Mouse (Mus musculus) left cerebral cortex, postnatal 25 days (tissue): ENCODE measurements around the gene Arhgef3. TPM values are rescaled to one million over a fixed set of nuclear protein-coding genes. Genes with fewer than 3 reads are reported as not detected.
A peak's percentile ranks its signal among the peaks of the same experiment; 100 is the strongest.

Source experiments
- DNase-seq, 2 experiments: peaks; one replicate each; pipeline ENCODE4 v3.0.0; 2022; ENCODE audit warnings: low spot score in 2 of 2, mixed read lengths in 1 of 2
- intact Hi-C: fragments of 180-260 bp; cut with DNase I; formaldehyde crosslinking; loops from one replicate; pipeline ENCODE4 v1.15.1; 2025
- total RNA-seq, 2 experiments: library from RNA; stranded (reverse); gene quantifications; 2 replicates each; pipeline ENCODE4 v1.2.3; 2021

Arhgef3 gene
- total RNA-seq, 2 experiments from 2014 or later = 61.9 to 62.2 TPM

DNA sequence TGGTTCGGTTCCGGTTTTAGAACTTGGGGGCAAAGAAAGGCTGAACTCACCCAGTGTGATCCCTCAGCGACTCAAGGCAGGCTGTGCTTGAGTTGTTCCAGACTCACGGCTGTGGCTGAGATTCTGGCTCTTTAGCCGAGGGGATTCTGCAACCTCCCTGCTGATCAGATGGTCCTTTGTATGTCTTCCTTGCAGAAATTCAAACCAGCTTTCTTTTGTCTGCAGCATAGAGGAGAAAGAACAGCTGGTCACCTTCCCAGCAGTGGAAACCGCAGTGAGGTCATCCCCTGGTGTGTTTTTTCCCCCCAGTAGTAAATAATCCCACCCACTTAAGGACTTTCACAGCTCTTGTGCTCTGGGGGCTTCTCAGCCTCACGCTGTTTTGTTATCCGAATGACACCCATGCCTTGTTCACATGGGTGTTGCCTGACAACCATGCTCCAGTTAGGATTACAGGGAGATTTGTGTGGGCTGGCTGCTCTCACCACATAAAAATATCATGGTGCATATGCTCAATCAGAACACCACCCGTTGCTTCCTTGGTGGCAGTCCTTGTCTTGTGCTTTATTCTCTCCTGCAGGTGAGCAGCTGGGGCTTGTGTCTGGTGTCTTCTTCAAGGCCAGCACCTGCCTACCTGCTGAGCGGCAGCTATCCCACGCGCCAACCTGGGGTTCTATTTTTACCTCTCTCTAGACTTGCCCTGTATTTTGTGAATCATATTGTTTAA lies 8.8 kb upstream of the Arhgef3 start:
- intact Hi-C loops = loop anchor here (1.0 to 10.0 kb wide), 2 partner anchors 163 to 309 kb away; no protein-coding TSS in a partner anchor
- peak; percentile 53 to 81 for DNase-seq

DNA sequence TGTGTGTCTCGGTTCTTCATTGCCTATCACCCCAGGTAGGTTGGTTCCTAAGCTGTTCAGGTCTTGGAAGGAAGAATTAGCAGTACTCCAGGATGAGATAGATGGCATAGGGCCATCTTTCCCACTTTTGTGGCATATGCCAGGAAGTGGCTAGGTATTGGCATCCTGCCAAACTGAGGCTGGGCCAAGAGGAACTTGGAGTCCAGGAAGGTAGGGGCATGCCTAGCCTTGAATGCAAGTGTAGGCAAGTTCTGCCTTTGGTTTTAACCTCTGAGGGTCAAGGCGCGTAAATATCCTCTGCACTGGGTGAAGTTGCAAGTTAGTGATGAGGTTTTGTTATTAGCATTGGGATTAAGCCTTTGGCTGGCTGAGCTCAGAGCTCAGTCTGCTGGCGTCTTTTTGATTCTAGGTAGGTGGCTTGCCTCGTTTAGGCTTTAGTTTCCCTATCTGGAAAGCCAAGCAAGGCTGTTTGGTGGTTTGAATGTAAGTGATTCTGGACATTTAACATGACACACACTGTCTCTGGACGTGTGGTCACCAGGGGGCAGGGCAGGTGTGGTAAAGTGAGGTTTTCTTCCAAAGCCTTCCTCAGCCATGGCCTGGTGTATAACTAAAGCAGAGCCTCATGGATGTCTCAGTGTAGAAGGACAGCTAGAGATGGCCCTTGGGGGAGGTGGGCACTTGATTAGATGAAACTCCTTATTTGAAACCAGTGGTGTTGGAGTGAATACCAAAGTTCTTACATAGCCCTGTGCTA lies 5.8 kb upstream of the Arhgef3 start:
- no peak for DNase-seq
- intact Hi-C loops = loop anchor here (1.0 to 10.0 kb wide), 2 partner anchors 74 to 306 kb away; no protein-coding TSS in a partner anchor

DNA sequence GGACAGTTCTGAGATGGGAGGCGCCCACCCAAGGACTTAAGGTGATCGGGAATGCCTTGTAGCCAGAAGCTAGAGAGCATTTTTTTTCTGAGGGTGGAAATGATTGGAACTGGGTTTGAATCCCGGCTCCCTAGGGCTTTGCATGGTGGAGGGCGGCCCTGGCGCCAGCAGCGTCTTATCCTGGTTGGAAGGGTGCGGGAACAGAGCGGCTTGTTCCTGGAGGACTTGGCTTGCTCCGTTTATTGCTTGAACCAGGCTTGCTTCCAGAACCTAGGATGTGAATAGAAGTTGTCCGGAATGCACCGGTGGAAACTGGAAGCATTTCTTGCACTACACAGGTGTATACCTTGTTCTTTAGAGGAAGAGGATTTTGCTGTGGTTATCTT lies 569 bp downstream of the Arhgef3 start:
- no peak for DNase-seq
- intact Hi-C loops = no loop called here

DNA sequence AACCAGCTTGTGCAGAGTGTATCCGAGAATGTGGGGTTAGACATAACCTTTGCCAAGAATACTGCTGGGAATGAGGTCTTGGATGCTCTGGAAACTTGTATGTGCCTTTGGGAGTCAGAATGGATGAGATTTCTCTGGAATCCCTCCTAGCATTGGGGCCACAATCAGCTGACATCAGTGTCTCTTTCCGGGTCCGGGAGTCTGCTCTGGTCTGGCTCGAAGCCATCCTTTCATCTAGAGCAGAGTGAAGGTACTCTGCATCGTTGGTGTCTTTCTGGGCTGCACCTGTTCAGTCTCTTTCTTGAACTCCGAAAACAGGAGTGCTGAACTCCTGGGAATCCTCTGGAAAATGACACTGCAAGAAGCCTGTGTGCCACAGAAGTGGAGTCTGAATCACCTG lies 1.3 kb downstream of the Arhgef3 start:
- DNase-seq = no peak
- intact Hi-C loops = no loop called here

DNA sequence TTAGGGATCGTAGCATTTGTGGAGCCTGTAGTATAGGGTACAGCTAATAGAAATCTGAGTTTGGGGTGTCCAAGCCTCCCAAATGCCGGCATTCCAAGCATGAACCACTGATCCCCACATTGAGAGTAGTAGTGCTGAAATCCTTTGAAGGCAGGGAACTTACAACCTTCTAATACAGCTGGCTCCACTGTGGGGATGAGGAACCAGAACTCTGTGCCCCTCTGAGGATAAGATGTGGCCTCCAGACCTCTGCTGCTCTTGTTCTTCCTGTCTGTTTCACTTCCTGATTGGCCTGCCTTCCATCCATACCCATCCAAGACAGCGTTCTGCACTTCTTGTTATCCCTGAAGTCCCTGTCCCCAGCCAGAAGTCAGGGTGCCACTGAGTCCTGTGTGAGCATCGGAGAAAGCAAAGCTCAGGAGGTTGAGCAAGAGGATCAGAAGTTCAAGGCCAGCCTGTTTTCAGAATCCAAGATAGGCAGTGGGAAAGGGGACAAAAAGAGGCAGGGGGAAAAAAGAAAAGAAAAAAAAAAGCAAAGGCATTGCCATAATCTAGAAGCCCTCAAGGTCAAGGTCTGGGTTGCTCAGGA lies 2.0 kb downstream of the Arhgef3 start:
- intact Hi-C loops = no loop called here
- no peak for DNase-seq

DNA sequence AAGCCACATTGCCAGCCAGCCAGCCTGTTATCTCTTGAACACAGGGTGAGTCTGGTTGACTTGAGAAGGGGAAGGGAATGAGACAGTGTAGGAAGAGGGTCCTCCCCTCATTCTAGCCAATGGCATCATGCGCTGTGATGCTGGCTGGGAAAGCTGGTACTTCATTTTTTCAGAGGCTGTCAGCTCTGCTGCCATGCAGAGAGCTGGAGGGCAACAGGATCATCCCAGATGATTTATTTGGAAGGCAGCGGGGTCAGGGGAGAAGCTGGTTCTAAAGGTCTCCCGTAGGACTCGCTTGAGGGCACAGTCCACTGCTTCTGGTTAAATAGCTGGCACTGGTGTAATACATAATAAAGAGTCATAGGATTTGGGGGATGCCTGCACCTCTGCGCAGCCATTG lies 3.8 kb downstream of the Arhgef3 start:
- DNase-seq = no peak
- intact Hi-C loops = no loop called here

DNA sequence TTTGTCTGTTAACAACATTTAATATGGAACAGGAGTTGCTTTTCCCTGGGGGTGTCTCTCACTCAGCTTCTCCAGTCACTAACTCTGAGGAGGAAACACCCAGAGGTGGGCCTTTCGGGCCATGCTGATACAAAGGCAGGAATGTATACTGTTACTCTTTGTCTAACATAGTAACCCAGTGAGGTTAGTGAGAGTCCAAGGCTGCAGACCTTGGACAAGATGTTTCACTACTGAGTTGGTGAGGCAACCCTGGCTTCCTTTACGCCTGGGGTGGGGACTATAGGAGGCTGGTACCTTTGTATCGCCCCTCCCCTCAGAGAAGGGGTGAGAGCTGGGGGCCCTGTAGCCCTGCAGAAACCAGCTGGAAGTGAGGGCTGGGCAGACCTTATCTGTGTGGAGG lies 7.9 kb downstream of the Arhgef3 start:
- intact Hi-C loops = no loop called here
- no peak for DNase-seq

DNA sequence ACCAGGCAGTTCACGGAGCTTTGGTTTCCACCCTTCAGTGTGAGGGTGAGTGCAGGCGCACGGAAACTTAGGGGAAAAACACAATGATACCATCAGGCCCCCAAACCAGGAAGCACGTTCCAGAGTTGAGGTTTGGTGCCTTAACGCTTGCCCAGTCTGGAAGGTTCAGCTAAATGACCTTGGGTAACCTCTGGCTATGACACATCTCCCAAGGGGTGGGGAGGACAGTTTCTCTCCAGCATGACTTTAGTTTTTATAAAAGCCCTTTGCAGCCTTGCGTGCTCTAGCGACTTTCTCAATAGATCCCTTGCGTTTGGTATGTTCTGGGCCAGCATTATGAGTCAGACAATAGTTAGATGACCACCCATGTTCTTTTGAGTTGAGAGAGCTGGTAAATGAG lies 8.8 kb downstream of the Arhgef3 start:
- no peak for DNase-seq
- intact Hi-C loops = no loop called here

DNA sequence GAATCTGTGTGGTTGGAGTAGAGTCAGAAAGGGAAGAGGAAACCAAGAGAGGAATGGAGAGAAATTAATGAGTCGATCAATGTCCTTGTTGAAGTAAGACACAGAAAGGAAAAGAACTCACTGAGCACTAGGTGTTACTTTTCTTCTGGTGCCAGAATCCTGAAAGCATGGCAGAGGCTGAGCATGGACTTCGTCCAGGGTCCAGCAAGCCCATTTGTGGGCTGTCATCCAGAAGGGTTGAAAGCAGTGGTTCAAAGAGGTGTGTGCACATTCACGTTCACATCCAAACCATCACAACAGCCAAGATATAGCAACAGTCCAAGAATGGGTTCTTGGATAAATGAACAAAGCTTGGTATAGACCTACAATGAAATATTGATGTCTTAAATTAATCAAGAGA lies 15.3 kb downstream of the Arhgef3 start:
- DNase-seq = no peak
- intact Hi-C loops = no loop called here

DNA sequence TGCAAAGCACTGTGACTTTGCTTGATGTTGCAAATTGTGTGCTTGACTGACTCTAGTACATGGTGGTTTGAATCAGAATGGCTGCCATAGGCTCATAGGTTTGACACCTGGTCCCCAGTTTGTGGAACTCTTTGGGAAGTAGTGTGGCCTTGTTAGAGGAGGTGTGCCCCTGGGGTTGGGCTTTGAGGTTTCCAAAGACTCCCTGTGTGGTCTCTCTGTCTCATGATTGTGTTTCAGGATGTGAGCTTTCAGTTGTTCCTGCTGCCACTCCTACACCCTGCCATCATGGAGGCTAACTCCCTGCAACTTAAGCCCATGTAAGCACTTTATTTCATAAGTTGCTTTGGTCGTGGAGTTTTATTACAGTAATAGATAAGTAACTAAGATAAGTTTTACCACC lies 16.0 kb downstream of the Arhgef3 start:
- DNase-seq = no peak
- intact Hi-C loops = no loop called here

DNA sequence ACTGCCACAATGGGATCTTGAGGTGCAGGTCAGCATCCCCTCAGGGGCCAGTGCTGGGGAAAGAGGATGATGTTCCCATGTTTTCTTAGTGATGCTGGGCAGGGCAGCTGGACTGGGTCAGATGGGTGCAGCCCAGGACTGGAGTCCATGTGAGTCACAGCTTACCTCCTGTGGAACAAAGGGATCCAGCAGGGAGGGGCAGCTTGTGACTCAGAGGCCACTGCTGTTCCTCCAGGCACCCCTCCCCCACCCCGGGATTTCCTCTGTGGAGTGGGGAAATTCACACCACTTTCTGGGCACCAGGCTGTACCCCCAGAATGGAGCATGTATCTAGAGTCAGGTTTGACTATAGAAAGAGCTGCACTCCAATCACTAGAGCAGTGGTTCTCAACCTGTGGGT lies 16.8 kb downstream of the Arhgef3 start:
- intact Hi-C loops = no loop called here
- DNase-seq = no peak

DNA sequence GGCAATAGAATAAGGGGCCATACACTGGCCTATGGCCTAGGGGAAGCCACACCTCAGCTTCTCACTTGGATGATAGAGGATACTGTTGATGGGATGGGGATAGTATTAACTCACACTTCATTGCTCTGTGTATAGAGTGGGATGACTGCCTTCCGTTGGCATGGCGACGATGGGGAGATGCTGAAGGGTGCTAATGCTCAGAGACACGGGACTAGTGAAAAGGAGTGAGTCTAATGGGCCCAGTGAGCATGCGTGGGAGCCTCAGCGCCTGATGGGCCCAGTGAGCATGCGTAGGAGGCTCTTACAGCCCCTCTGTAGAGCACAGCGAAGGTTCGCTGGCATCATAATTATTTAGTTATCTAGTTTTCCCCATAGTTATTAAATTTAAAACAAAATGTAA lies 24.2 kb downstream of the Arhgef3 start:
- peak in 1 of 2 experiments; percentile 32 for DNase-seq
- intact Hi-C loops = no loop called here

DNA sequence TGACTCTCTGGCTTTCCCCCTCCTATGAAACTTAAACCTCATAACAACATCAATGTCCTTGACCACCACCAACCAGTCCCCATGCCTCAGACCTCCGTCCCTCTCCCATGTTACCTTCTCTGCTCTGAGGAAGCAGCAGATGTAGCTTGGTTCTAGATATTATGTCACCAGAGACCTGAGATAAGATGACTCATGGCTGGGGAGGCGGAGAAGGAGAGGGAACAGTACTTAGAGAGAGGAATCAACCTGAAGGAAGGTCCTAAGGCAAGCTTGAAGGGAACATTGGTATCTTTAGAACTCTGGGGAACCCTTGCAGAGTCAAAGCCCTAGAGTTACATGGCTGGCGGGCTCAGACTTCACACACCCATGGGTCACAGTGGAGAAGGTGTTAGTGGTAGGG lies 25.3 kb downstream of the Arhgef3 start:
- DNase-seq = peak in 1 of 2 experiments; percentile 51
- intact Hi-C loops = no loop called here

DNA sequence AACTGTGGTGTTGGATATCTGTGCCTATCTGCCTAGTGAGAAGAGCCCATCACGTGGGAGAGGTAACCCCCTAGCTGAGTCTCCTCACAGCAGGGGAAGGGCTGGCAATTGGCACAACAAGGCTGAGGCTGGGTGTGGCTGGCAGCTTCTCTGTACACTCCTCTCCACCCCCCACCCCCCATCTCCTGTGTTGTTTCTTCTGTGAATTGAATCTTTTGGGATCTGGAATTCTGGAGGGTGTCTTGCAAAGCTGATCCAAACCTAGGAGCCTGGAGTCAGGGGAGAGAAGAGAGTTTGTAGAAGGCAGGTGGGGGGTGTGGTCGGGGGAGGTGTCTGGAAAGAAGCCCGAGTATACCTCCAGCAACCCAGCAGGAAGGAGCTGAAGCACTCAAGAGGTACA lies 26.8 kb downstream of the Arhgef3 start:
- intact Hi-C loops = no loop called here
- no peak for DNase-seq

DNA sequence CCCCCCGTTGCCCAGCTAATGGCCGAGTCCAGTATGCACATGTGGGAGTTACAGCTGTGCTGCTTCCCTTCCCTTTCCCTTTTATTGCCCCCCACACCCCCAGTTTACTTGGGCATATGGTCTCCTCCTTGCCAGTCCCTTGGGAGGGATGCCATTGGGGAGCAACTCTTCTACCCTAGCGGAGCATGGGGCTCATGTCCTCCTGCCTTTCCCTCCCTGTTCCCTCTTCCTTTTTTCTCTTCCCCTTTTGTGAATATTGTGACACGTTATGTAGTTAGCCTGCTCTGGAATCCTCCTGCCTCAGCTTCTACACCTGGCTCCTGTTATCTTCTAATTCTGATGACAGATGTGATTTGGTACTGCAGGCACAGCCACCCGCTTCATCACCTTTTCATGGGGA lies 28.0 kb downstream of the Arhgef3 start:
- intact Hi-C loops = no loop called here
- no peak for DNase-seq

DNA sequence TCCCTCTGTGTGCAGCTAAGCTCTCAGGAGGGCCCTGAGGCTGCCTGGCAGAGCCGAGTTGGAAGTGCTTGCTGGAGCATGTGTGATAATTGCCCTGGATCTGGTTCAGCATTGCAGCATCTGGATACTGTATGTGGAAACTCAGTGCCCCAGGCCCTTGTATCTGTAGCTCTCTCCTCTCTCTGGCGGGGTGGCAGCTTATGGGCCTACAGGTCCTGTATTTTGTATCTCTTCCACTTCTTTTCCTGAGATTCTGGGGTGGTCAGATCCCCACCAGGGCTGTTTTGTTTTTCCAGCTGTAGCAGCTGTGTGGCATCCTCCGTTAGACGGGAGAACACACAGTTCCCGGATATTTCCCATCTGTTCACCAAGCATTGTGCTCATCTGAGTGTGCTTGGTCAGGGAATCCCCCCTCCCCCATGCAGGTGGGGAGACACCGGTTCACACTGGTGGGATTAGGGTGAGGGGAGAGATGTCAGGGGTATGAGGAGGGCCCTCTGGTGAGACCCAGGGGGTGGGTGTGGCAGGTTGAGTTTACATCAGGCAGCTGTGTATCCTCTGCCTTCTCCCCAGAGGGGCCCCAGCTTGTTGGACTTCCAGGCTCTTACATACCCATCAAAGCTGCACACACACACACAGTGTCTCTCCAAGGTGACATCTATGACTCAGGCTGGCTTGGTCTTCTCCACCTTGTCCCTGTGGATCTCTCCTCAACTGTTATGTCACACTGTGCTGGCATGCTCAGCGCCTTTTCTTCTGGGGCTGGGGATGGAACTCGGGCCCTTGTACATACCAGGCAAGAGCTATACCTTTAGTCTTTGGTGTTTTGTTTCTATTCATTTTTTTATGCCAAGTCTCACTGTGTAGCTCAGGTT lies 30.7 kb downstream of the Arhgef3 start:
- intact Hi-C loops = no loop called here

DNA sequence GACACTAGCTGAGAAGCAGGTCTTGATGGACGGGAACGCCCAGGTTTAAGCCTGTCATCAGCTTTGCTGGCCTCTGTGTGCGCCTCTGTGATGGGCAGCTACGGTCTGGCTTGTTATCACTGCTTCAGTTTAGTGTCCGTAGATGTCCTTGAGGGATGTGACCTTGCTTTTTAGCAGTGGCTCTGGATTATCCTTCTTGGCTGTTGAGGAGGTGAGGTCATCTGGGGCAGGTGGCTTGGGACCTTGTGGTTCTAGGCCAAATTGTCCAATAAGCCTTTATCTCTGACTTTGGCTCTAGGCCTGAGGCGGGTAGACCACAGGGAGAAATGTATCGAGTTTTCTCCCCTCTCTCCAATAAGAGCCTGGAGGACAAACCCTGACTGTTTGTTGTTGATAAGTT lies 33.0 kb downstream of the Arhgef3 start:
- DNase-seq = no peak
- intact Hi-C loops = no loop called here

More for the DNA sequence above, 30.7 kb downstream of the Arhgef3 start:
- DNase-seq = no peak

DNA sequence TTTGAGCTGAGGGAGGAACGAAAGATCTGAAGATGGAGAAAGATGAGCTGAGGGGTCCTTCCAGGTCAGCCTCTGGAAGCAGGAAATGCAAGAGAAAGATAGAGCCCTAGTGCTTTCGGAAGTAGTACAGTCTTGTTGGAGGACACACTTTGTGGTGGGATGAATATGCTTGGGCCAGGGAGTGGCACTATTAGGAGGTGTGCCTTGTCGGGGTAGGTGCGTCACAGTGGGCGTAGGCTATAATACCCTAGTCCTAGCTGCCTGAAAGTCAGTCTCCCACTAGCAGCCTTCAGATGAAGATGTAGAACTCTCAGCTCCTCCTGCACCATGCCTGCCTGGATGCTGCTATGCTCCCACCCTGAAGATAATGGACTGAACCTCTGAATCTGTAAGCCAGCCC lies 34.7 kb downstream of the Arhgef3 start:
- no peak for DNase-seq
- intact Hi-C loops = no loop called here

DNA sequence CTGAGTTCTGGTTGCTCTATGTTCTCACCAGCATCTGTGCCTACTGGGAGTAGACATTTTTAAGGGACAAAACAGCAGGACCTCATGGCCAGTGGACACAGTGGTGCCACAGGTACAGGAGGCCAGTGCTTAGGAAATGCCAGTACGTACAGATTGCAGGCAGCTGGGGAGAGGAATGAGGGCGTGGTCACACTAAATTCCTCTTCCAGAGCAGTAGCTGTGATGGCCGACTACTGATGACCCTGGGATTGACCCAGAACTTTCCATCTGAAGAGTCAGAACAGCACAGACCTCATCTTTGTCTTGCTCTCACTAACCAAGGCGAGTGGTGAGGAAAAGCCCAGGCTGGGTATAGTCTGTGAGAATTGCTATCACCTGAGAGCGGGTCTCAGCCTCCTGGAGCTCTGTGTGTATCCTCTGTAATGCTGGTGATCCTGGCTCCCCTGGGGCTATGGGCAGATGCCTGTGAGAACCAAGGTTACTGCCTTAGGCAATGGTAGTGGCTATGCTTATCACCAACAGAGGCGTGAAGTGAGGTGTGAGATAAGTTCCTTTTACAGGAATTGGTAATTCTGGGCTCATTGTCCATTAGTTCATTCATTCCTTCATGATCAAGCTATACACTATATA lies 35.4 kb downstream of the Arhgef3 start:
- no peak for DNase-seq
- intact Hi-C loops = no loop called here

DNA sequence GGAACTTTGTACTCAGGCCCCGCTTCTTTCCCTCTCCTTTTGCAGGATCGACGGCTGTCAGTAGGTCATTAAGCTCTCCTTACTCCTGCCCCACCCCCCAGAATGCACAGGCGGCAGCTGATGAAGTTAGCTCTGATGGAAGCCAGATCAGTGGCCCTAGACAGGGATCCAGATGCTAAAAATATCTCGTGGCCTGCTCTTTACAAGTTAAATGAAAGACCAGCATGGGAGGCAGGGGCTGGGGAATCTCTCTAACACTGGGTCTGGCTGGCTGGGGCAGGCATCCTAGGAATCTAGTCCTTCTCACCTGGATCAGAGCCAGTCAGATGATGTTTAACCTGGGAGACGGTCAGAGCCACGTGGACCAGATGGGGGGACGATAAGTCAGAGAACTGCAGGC lies 36.7 kb downstream of the Arhgef3 start:
- DNase-seq = no peak
- intact Hi-C loops = no loop called here
